Mouse (Mus musculus) myocyte (in vitro differentiated cells): ENCODE measurements around the gene Msi2. TPM values are rescaled to one million over a fixed set of nuclear protein-coding genes. Genes with fewer than 3 reads are reported as not detected.

Source experiments
- H3K27me3 ChIP-seq: one replicate; pipeline ENCODE4 v1.6.1; 2011; ENCODE audit not compliant: control insufficient read depth, insufficient read depth, insufficient read length
- H3K36me3 ChIP-seq: one replicate; pipeline ENCODE4 v1.6.1; 2011; ENCODE audit not compliant: control insufficient read depth, insufficient read depth
- H3K4me2 ChIP-seq: one replicate; pipeline ENCODE4 v1.6.1; 2011; ENCODE audit warnings: low read depth, control low read depth
- H3K4me3 ChIP-seq: one replicate; pipeline ENCODE4 v1.5.1; 2011; ENCODE audit warnings: mild to moderate bottlenecking, control low read depth, moderate library complexity
- H3K79me2 ChIP-seq: one replicate; pipeline ENCODE4 v1.6.1; 2011; ENCODE audit not compliant: control insufficient read depth, insufficient read depth
- H3ac ChIP-seq: one replicate; pipeline ENCODE4 v1.6.1; 2011; ENCODE audit not compliant: control insufficient read depth, insufficient read length
- CEBPB ChIP-seq: IDR thresholded peaks from 2 replicates; pipeline ENCODE4 v1.6.1; 2011; ENCODE audit warnings: mild to moderate bottlenecking, moderate library complexity; ENCODE audit not compliant: poor library complexity, insufficient read depth, severe bottlenecking
- E2F4 ChIP-seq: IDR thresholded peaks from one replicate; pipeline ENCODE4 v1.6.1; 2011; ENCODE audit warnings: mild to moderate bottlenecking, control low read depth, moderate library complexity; ENCODE audit not compliant: insufficient read depth
- MAX ChIP-seq: IDR thresholded peaks from one replicate; pipeline ENCODE4 v1.6.1; 2011; ENCODE audit warnings: low read depth, mild to moderate bottlenecking, control low read depth
- MYOD1 ChIP-seq, 3 experiments: IDR thresholded peaks; one replicate each; pipeline ENCODE4 v1.6.1; 2011; ENCODE audit warnings: control low read depth in 2 of 3, low read depth in 2 of 3, mild to moderate bottlenecking in 2 of 3, moderate library complexity in 1 of 3; ENCODE audit not compliant: insufficient read length in 2 of 3, control insufficient read depth in 1 of 3
- MYOG ChIP-seq, 3 experiments: IDR thresholded peaks; one replicate each; pipeline ENCODE4 v1.6.1; 2011; ENCODE audit warnings: control low read depth in 2 of 3, low read depth in 2 of 3, mild to moderate bottlenecking in 2 of 3; ENCODE audit not compliant: insufficient read length in 2 of 3, control insufficient read depth in 1 of 3, insufficient read depth in 1 of 3
- POLR2A ChIP-seq: IDR thresholded peaks from one replicate; pipeline ENCODE4 v1.6.1; 2011; ENCODE audit warnings: low read depth, mild to moderate bottlenecking, control low read depth, moderate library complexity; ENCODE audit not compliant: insufficient read length
- POLR2AphosphoS2 ChIP-seq: IDR thresholded peaks from one replicate; pipeline ENCODE4 v1.6.1; 2011; ENCODE audit warnings: low read depth, control low read depth; ENCODE audit not compliant: insufficient read length
- REST ChIP-seq: IDR thresholded peaks from one replicate; pipeline ENCODE4 v1.6.1; 2011; ENCODE audit warnings: mild to moderate bottlenecking, control low read depth, moderate library complexity; ENCODE audit not compliant: insufficient read depth, insufficient read length
- SRF ChIP-seq: IDR thresholded peaks from one replicate; pipeline ENCODE4 v1.6.1; 2011; ENCODE audit warnings: low read depth; ENCODE audit not compliant: control insufficient read depth, insufficient read length
- TCF12 ChIP-seq: IDR thresholded peaks from one replicate; pipeline ENCODE4 v1.6.1; 2011; ENCODE audit warnings: mild to moderate bottlenecking, control low read depth; ENCODE audit not compliant: poor library complexity, insufficient read depth, severe bottlenecking
- TCF3 ChIP-seq: IDR thresholded peaks from one replicate; pipeline ENCODE4 v1.6.1; 2011; ENCODE audit warnings: low read depth, control low read depth; ENCODE audit not compliant: insufficient read length
- USF1 ChIP-seq: IDR thresholded peaks from one replicate; pipeline ENCODE4 v1.6.1; 2011; ENCODE audit warnings: low read depth, mild to moderate bottlenecking, control low read depth, moderate library complexity
- polyA plus RNA-seq: library from polyadenylated mRNA; unstranded; fragments of >200 nt; fragmentation: generic; extraction: Trizol; gene quantifications from one replicate; pipeline ENCODE4 v1.2.1, GENCODE M21; 2012; ENCODE audit warnings: missing spikeins

Msi2 gene
- polyA plus RNA-seq, 1 experiment: 37.9 TPM

DNA sequence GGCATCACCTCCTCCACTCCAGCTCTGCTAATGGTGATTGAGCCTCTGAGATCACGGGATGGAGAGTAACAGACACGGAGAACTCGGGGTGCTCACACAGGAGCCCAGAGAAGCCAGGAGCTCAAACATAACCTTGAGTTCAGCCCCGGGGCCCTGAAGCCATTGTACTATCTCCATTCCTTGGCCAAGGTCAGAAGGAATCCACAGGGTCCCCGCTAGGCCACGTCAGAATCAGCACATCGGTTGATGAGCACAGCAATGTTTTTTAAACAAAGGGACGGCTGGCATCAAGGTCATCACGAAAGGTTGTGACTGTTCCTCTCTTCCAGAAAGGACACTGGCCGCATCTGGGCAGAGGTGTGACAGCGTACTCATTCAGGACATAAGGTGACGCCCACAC, 27.0 kb upstream of the Msi2 start:
- no peak overlapping the region for H3ac ChIP-seq
- H3K4me2 ChIP-seq: no peak overlapping the region
- no peak overlapping the region for H3K4me3 ChIP-seq
- no peak for TF ChIP-seq USF1
- no peak for TF ChIP-seq E2F4
- TF ChIP-seq POLR2A: no peak
- TF ChIP-seq CEBPB: no peak
- TF ChIP-seq POLR2AphosphoS2: no peak
- no peak for TF ChIP-seq SRF
- TF ChIP-seq TCF12: no peak
- TF ChIP-seq MYOG (IDR thresholded peaks at IDR 0.05; ENCODE audit: control insufficient read depth in 1 of 3, insufficient read depth in 1 of 3, insufficient read length in 2 of 3, low read depth in 2 of 3): no peak
- no peak for TF ChIP-seq TCF3
- TF ChIP-seq MYOD1 (IDR thresholded peaks at IDR 0.05; ENCODE audit: control insufficient read depth in 1 of 3, insufficient read length in 2 of 3, low read depth in 2 of 3): no peak
- no peak for TF ChIP-seq REST
- TF ChIP-seq MAX: no peak
- H3K79me2 ChIP-seq: no peaks in the 10 kb centered on the region
- no peaks in the 10 kb centered on the region for H3K27me3 ChIP-seq
- H3K36me3 ChIP-seq: no peaks in the 10 kb centered on the region

DNA sequence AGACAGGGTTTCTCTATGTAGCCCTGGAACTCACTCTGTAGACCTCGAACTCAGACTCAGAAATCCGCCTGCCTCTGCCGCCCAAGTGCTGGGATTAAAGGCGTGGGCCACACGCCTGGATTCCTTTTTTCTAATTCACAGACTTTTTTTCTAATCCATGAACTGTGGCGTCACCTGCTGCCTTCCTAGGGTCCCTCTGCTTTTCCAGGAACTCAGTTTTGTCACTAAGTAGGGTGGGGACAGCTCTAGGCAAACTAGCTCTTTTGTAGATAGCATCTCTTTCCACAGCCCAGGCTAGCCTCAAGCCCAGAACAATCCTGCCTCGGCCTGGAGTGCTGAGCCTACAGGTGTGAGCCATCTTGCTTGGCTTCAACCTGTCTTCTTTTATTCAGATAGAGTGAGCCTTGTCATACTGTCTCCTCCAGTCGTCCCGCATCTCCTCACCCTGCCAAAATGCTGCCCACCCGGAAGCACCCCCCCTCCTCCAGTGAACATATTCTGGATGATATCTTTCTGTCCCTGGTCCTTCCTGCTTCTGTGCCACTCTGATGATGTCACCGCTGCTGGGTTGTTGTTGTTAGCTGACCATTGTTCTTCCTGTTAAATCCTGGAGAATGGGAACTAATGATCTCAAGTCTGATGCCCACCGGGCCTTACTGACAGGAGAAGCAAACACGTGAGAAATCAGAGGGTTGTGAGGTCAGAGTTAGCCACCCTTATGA, 21.4 kb upstream of the Msi2 start:
- Histone ChIP-seq H3K36me3 (no peaks in the 10 kb centered on the region), H3K4me3 (no peak overlapping the region), H3ac (no peak overlapping the region), H3K79me2 (no peaks in the 10 kb centered on the region), H3K4me2 (no peak overlapping the region), H3K27me3 (no peaks in the 10 kb centered on the region)
- TF ChIP-seq E2F4: no peak
- TF ChIP-seq USF1: no peak
- TF ChIP-seq POLR2A: no peak
- TF ChIP-seq CEBPB: no peak
- no peak for TF ChIP-seq TCF3
- no peak for TF ChIP-seq REST
- TF ChIP-seq POLR2AphosphoS2: no peak
- no peak for TF ChIP-seq MAX
- no peak for TF ChIP-seq MYOD1 (IDR thresholded peaks at IDR 0.05; ENCODE audit: control insufficient read depth in 1 of 3, insufficient read length in 2 of 3, low read depth in 2 of 3)
- no peak for TF ChIP-seq MYOG (IDR thresholded peaks at IDR 0.05; ENCODE audit: control insufficient read depth in 1 of 3, insufficient read depth in 1 of 3, insufficient read length in 2 of 3, low read depth in 2 of 3)
- no peak for TF ChIP-seq TCF12

DNA sequence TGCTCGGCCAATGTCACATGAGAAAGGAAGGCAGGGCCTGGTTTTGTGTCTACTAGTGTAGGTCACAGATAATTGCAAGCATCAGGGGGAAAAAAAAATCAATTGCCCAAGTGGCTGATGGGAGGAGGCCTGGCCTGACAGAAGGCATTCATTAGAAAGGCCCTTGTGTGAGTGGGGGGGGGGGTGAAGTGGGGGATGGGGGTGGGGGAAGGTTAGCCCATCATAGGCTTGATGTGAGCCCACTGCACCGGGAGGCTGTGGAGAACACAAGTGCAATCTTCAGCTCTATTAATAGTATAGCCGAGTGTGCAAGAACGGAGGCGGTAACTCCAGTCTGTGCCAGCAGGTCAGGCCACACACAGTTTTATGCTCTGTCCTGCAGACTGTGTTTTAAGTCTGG, 11.1 kb upstream of the Msi2 start:
- TF ChIP-seq REST (no peak), SRF (no peak), TCF3 (no peak), MYOD1 (IDR thresholded peaks at IDR 0.05; ENCODE audit: control insufficient read depth in 1 of 3, insufficient read length in 2 of 3, low read depth in 2 of 3) (no peak), POLR2A (no peak), MYOG (IDR thresholded peaks at IDR 0.05; ENCODE audit: control insufficient read depth in 1 of 3, insufficient read depth in 1 of 3, insufficient read length in 2 of 3, low read depth in 2 of 3) (no peak), TCF12 (no peak), CEBPB (no peak), E2F4 (no peak), USF1 (no peak), MAX (no peak), POLR2AphosphoS2 (no peak)
- no peaks in the 10 kb centered on the region for H3K27me3 ChIP-seq
- H3K36me3 ChIP-seq: no peaks in the 10 kb centered on the region
- H3K4me2 ChIP-seq: no peak overlapping the region
- H3K79me2 ChIP-seq: no peaks in the 10 kb centered on the region
- no peak overlapping the region for H3ac ChIP-seq
- no peak overlapping the region for H3K4me3 ChIP-seq

DNA sequence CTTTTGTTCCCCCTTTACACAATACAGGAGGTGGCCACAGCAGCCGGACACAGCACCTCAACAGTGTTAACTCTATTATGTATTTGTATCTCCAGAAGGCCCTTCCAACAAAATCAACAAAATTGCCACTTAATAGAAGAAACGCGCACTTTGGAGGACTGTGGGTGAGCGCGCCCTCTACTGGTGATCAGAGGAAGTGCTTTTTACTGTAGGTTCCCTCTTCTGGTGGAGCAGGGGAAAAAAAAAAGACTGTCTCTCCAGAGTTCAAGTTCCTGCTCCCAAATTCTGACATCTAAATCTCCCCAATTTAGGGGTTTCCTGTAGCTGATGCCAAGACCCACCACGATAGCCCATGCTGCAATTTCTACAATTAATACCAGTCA, 10.2 kb upstream of the Msi2 start:
- no peak for TF ChIP-seq POLR2AphosphoS2
- no peak for TF ChIP-seq SRF
- no peak for TF ChIP-seq USF1
- TF ChIP-seq TCF12: no peak
- TF ChIP-seq POLR2A: no peak
- no peak for TF ChIP-seq REST
- no peak for TF ChIP-seq MAX
- TF ChIP-seq E2F4: no peak
- TF ChIP-seq MYOD1 (IDR thresholded peaks at IDR 0.05; ENCODE audit: control insufficient read depth in 1 of 3, insufficient read length in 2 of 3, low read depth in 2 of 3): no peak
- TF ChIP-seq TCF3: no peak
- TF ChIP-seq CEBPB: no peak
- TF ChIP-seq MYOG (IDR thresholded peaks at IDR 0.05; ENCODE audit: control insufficient read depth in 1 of 3, insufficient read depth in 1 of 3, insufficient read length in 2 of 3, low read depth in 2 of 3): no peak
- no peak overlapping the region for H3ac ChIP-seq
- H3K27me3 ChIP-seq: no peaks in the 10 kb centered on the region
- no peak overlapping the region for H3K4me3 ChIP-seq
- H3K79me2 ChIP-seq: no peaks in the 10 kb centered on the region
- no peaks in the 10 kb centered on the region for H3K36me3 ChIP-seq
- H3K4me2 ChIP-seq: no peak overlapping the region
